Mouse (Mus musculus) lung, postnatal 0 days (tissue): ENCODE data around the gene Comt.

Source experiments
- CTCF ChIP-seq: IDR thresholded peaks from 2 replicates; pipeline ENCODE4 v1.5.1; 2016; ENCODE audit warnings: antibody characterized with exemption, mild to moderate bottlenecking
- EP300 ChIP-seq: IDR thresholded peaks from 2 replicates; pipeline ENCODE4 v1.6.1; 2016; ENCODE audit warnings: antibody characterized with exemption, mild to moderate bottlenecking, control low read depth

DNA sequence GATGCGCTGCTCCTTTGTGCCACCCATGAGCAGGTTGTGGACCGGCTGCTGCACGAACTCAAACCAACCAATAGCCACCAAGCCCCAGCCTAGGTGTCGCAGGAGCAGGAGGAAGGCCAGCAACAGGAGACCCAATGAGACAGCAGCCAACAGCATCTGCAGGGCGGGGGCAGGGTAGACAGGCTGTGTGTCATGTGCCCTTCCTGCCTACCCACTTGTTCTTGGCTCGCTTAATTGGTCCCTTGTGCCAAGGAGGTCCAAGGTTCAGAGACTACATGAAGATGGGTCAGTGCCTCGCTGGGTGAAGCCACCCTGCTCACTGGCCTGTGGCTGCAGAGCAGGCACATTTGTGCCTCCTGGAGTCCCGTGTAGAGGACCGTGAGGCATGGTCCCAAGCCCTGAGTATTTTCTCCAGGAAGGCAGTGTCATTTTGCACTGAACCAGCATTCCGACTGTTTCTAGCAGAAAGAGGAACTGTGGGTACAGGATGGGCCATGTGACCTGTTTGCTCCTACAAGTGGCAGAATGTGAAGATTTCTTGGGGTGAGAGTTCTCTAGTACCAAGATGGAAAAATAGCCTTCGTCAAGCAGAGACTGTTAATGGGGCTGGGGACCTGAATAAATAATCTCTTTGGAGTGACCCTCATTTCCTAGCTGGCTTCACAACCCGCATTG, 14.7 kb downstream of the Comt start:
- TF ChIP-seq CTCF (no peak), EP300 (no peak)
